Mouse (Mus musculus) lung, postnatal 0 days (tissue): ENCODE measurements around the gene Dbi. TPM values are rescaled to one million over a fixed set of nuclear protein-coding genes. Genes with fewer than 3 reads are reported as not detected.
"Not testable (repeated sequence)": the region's sequence is repeated elsewhere in the genome, so short reads cannot be mapped to it uniquely, and the experiment has no call there.

ENCODE experiments used
- ATAC-seq: fragments of 200-750 bp; cut with Nextera tagmentation; 2 replicates; pipeline ENCODE4 v1.8.0; 2017; ENCODE audit warnings: moderate library complexity
- DNase-seq: peaks from one replicate; pipeline ENCODE4 v3.0.0-alpha.2; 2016; ENCODE audit warnings: low spot score
- H3K27ac ChIP-seq: fragments of 300-500 bp; sonication (generic); 2 replicates; pipeline ENCODE4 v1.5.1; 2014; ENCODE audit warnings: antibody characterized with exemption, mild to moderate bottlenecking, low read length, mixed read lengths
- H3K27me3 ChIP-seq: fragments of 300-500 bp; sonication (generic); replicated peaks from 2 replicates; pipeline ENCODE4 v1.6.1; 2014; ENCODE audit warnings: low read length, mixed read lengths; ENCODE audit not compliant: insufficient read depth
- H3K36me3 ChIP-seq: fragments of 300-500 bp; sonication (generic); 2 replicates; pipeline ENCODE4 v1.6.1; 2014; ENCODE audit warnings: low read length, mixed read lengths; ENCODE audit not compliant: insufficient read depth
- H3K4me1 ChIP-seq: fragments of 300-500 bp; sonication (generic); 2 replicates; pipeline ENCODE4 v1.6.1; 2014; ENCODE audit warnings: antibody characterized with exemption, low read depth, low read length, mixed read lengths; ENCODE audit not compliant: insufficient read depth
- H3K4me2 ChIP-seq: fragments of 300-500 bp; sonication (generic); replicated peaks from 2 replicates; pipeline ENCODE4 v1.6.1; 2014; ENCODE audit warnings: low read depth, mild to moderate bottlenecking, low read length, moderate library complexity, mixed read lengths
- H3K4me3 ChIP-seq: fragments of 300-500 bp; sonication (generic); 2 replicates; pipeline ENCODE4 v1.5.1; 2014; ENCODE audit warnings: low read depth, low read length
- H3K9ac ChIP-seq: fragments of 300-500 bp; sonication (generic); replicated peaks from 2 replicates; pipeline ENCODE4 v1.6.1; 2014; ENCODE audit warnings: low read depth, mild to moderate bottlenecking
- H3K9me3 ChIP-seq: fragments of 300-500 bp; sonication (generic); 2 replicates; pipeline ENCODE4 v1.6.1; 2016; ENCODE audit warnings: low read length, mixed read lengths
- CTCF ChIP-seq: IDR thresholded peaks from 2 replicates; pipeline ENCODE4 v1.5.1; 2016; ENCODE audit warnings: antibody characterized with exemption, mild to moderate bottlenecking
- EP300 ChIP-seq: IDR thresholded peaks from 2 replicates; pipeline ENCODE4 v1.6.1; 2016; ENCODE audit warnings: antibody characterized with exemption, mild to moderate bottlenecking, control low read depth
- WGBS: fragments of 180-500 bp; shearing (Covaris S2); extraction: QIAGEN DNeasy Blood & Tissue Kit; methylation state at CpG from one replicate; pipeline ENCODE4 v1.1.7; 2014; 5-methylcytosine and 5-hydroxymethylcytosine counted together
- polyA plus RNA-seq: library from polyadenylated mRNA; unstranded; fragments of >200 nt; fragmentation: Nextera tagmentation; extraction: Ambion mirVana; gene quantifications from 2 replicates; pipeline ENCODE4 v1.2.1, GENCODE M21; 2015

Dbi gene
- polyA plus RNA-seq, 1 experiment from 2014 or later: 687 TPM

DNA sequence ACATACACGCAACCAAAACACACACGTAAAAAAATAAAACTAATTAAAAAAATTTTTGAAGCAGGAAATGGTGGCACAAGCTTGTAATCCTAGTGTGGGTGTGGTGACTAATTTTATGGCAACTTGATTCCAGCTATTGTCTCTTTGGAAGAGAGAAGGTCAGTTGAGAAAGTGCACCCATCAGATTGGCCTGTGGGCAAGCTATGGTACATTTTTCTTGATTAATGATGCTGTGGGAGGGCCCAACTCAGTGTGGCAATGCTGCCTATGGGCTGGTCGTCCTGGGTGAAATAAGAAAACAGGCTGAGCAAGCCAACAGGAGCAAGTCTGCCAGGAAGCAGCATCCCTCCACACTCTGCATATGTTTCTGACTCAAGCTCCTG, 19.7 kb downstream of the Dbi start:
- H3K4me3 ChIP-seq: no peak overlapping the region
- H3K27ac ChIP-seq: no peak overlapping the region
- no peaks in the 10 kb centered on the region for H3K27me3 ChIP-seq
- H3K9ac ChIP-seq: no peak overlapping the region
- ATAC-seq (no peak), DNase-seq (no peak)
- no peak overlapping the region for H3K4me2 ChIP-seq
- no peaks in the 10 kb centered on the region for H3K4me1 ChIP-seq
- no peaks in the 10 kb centered on the region for H3K9me3 ChIP-seq
- no peak for TF ChIP-seq CTCF
- no peak for TF ChIP-seq EP300
- 82% methylated on average over 3 of the region's 3 CpGs for WGBS
- no peaks in the 10 kb centered on the region for H3K36me3 ChIP-seq

DNA sequence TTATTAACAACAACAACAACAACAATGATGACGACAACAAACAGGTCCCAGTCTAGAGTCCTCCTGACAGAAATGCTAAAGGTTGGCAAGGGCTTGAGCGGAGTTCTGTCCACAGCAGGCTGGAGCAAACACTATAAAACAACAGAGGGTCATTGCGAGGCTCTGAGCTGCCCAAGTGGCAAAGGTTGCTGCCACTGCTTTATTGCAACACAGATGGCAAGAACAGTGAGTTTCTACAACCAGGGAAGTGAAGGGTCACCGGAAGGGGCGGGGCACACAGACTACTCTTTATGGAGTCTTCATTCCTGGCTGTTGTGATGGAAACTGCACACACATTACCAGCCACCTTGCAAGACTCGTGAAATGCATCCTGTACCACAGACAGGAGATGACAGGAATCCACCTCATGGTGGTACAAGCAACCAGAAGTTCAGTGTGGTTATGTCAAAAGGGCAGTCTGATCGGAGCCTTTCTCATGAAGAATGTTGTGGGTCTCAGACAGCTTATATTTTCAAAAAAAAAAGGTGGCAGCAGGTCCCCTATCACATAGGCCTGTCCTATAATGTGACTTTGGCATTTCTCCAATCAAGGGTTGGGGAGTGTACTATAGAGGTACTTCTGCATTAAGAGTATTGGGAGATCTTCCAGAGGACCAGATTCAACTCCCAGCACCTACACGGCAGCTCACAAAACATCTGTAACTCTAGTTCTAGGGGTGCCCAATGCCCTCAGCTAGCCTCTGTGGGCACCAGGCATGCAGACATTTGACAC, 20.2 kb downstream of the Dbi start:
- ATAC-seq (peak; percentile 58), DNase-seq (peak; percentile 74)
- TF ChIP-seq CTCF (no peak), EP300 (no peak)
- Histone ChIP-seq H3K9me3 (no peaks in the 10 kb centered on the region), H3K36me3 (no peaks in the 10 kb centered on the region), H3K4me2 (no peak overlapping the region), H3K27me3 (no peaks in the 10 kb centered on the region), H3K27ac (no peak overlapping the region), H3K9ac (no peak overlapping the region), H3K4me1 (no peaks in the 10 kb centered on the region), H3K4me3 (no peak overlapping the region)
- WGBS: 64% methylated on average over 8 of the region's 8 CpGs

DNA sequence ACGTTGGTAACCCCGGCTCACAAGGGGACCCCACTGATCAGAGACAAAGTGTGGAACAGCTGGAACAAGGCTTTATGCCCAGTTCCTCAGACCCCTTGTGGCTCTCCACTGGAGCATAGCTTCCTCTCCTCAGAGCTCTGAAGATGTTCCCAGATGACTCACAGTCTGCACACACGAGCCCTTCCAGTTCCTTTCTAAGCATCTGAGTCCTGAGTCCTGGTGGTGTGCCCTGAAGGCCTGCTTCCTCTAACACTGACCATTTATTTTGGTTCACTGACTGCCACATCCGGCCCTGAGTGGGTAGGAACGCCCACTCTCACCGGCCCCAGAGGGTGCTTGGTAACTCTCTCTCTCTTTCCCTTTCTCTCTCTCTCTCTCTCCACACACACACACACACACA, 21.4 kb downstream of the Dbi start:
- TF ChIP-seq CTCF (no peak), EP300 (no peak)
- Histone ChIP-seq H3K9ac (no peak overlapping the region), H3K36me3 (no peaks in the 10 kb centered on the region), H3K27ac (no peak overlapping the region), H3K27me3 (no peaks in the 10 kb centered on the region), H3K9me3 (no peaks in the 10 kb centered on the region), H3K4me2 (no peak overlapping the region), H3K4me1 (no peaks in the 10 kb centered on the region), H3K4me3 (no peak overlapping the region)
- ATAC-seq (peak; percentile 83), DNase-seq (peak; percentile 67)
- 47% methylated on average over 6 of the region's 6 CpGs for WGBS

DNA sequence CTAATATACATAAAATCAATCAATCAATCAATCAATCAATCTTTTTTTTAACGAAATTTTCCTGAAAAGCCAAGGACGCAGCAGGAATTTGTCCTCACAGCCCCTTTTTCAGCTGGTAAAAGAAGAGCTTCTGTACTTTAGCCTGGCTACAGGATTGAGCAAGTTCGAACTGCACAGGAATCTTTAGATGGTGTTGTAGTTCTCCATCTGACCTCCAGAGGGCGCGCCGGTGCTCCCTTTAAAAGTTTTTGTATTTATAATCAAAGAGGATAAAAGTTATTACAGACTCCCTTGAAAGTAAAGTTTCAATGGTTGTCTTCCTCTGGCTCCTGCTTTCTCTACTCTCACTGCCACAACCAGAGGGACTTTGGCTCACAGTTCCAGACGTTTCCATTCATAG, 22.6 kb downstream of the Dbi start:
- Histone ChIP-seq H3K36me3 (no peaks in the 10 kb centered on the region), H3K4me3 (no peak overlapping the region), H3K9ac (no peak overlapping the region), H3K4me2 (no peak overlapping the region), H3K27me3 (no peaks in the 10 kb centered on the region), H3K27ac (no peak overlapping the region), H3K4me1 (no peaks in the 10 kb centered on the region), H3K9me3 (no peaks in the 10 kb centered on the region)
- 8% methylated on average over 7 of the region's 7 CpGs for WGBS
- peak; percentile 81 for TF ChIP-seq CTCF
- TF ChIP-seq EP300: no peak
- peak; percentile 78 for DNase-seq
- no peak for ATAC-seq

DNA sequence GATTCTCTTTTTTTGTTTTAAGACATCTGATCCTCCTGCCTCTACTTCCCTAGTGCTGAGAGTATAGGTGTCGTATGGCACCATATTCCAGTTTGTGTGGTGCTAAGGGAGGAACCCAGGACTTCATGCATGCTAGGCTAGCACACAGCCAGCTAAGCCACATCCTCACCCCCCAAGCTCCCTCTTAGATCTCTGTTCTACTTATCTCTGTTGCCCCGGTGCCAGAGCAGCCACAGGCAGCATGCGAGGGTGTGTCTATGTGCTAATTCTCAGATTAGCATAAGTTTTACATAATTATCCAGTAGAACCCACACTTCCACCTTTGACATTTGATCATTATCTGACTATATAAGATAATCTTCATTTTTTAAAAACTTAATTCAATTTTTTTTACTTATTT, 26.0 kb downstream of the Dbi start:
- Histone ChIP-seq H3K4me3 (no peak overlapping the region), H3K4me1 (no peaks in the 10 kb centered on the region), H3K36me3 (no peaks in the 10 kb centered on the region), H3K27me3 (no peaks in the 10 kb centered on the region), H3K9ac (no peak overlapping the region), H3K4me2 (no peak overlapping the region), H3K9me3 (no peaks in the 10 kb centered on the region), H3K27ac (no peak overlapping the region)
- no peak for ATAC-seq
- 66% methylated on average over 3 of the region's 3 CpGs for WGBS
- TF ChIP-seq CTCF (no peak), EP300 (no peak)
- no peak for DNase-seq

DNA sequence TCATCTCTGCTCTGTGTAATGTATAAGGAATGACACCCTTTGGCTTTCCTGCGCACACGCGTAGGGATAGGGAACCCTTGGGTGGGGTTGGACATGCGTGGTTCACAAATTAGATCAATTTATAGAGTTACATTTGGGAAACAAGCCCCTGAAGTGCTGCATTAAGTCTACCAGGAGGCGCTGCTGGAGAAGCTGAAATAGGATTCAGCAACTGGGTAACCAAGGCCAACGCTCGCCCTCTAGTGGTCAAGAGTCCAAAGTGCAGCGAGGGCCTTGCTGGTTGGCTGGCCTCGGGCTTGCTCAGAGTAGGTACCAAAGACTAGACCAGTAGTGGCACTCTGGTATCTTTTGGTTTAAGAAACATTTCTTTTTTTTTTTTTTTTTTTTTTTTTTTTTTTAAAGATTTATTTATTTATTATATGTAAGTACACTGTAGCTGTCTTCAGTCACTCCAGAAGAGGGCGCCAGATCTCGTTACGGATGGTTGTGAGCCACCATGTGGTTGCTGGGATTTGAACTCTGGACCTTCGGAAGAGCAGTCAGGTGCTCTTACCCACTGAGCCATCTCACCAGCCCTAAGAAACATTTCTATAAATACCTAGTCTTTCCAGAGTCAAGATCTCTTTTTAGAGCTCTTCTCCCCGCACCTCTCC, 27.3 kb downstream of the Dbi start:
- not testable (repeated sequence) for H3K4me2 ChIP-seq, H3K9me3 ChIP-seq, H3K27me3 ChIP-seq, H3K4me3 ChIP-seq, H3K36me3 ChIP-seq, H3K9ac ChIP-seq, H3K27ac ChIP-seq, H3K4me1 ChIP-seq
- TF ChIP-seq CTCF: peak; percentile 96
- ATAC-seq (peak; percentile 74), DNase-seq (peak; percentile 83)
- WGBS: 52% methylated on average over 11 of the region's 14 CpGs
